Mouse (Mus musculus): ENCODE data around the gene Zfp942. TPM values are rescaled to one million over a fixed set of nuclear protein-coding genes. Genes with fewer than 3 reads are reported as not detected.
"Not testable (repeated sequence)": the region's sequence is repeated elsewhere in the genome, so short reads cannot be mapped to it uniquely, and the experiment has no call there.

Gene Zfp942
- total RNA-seq (2014; rRNA removed) = 11.0 and 12.0 TPM in 2 replicates
- polyA plus RNA-seq (2015; fragmentation: Nextera tagmentation; extraction: Ambion mirVana) = 10.4 and 11.1 TPM in 2 replicates

- Histone ChIP-seq H3K27ac (ENCODE audit: low read depth, low read length) (peak within 1 kb of the TSS; percentile 69; the same call in 1 of the 2 replicates), H3K4me2 (ENCODE audit: low read depth, low read length, poor library complexity, severe bottlenecking) (peak within 1 kb of the TSS; percentile 57), H3K4me3 (ENCODE audit: low read depth, low read length) (peak within 1 kb of the TSS; percentile 67), H3K9ac (replicated peaks; ENCODE audit: low read length, poor library complexity, severe bottlenecking) (peak within 1 kb of the TSS; percentile 65)
- ATAC-seq (ENCODE audit: low FRiP score) (peak; percentile 94), DNase-seq (ENCODE audit: low spot score) (peak; percentile 72)
- H3K27me3 ChIP-seq (ENCODE audit: insufficient read depth, low read length); H3K4me1 ChIP-seq (ENCODE audit: insufficient read depth, low read length); H3K36me3 ChIP-seq (ENCODE audit: insufficient read depth, low read length); H3K9me3 ChIP-seq (ENCODE audit: low read length): not testable (repeated sequence)
- WGBS = under 1% methylated on average over 39 of the region's 55 CpGs
Observed at GRCm38 (mm10) chr17:21962107-21962907, at the start of gene Zfp942, which contains the start of gene Zfp943. TSS of gene Zfp942 (minus strand) at chr17:21962464. TSS of gene Zfp943 (plus strand) at chr17:21962552.

GRCm38 (mm10) chr17:21963302-21963701, 1.0 kb upstream of the Zfp942 start:
- H3K9me3 ChIP-seq (ENCODE audit: low read length) = no peaks in the 10 kb centered on the region
- 42% methylated on average over 4 of the region's 4 CpGs for WGBS
- H3K4me3 ChIP-seq (ENCODE audit: low read depth, low read length) = peak overlapping the region; percentile 67
- no peaks in the 10 kb centered on the region for H3K36me3 ChIP-seq (ENCODE audit: insufficient read depth, low read length)
- H3K9ac ChIP-seq (replicated peaks; ENCODE audit: low read length, poor library complexity, severe bottlenecking) = no peak overlapping the region
- DNase-seq (ENCODE audit: low spot score) = no peak
- no peak overlapping the region for H3K27ac ChIP-seq (ENCODE audit: low read depth, low read length)
- TF ChIP-seq CTCF (IDR thresholded peaks at IDR 0.05) = no peak
- peak overlapping the region; percentile 53 for H3K4me2 ChIP-seq (ENCODE audit: low read depth, low read length, poor library complexity, severe bottlenecking)
- H3K27me3 ChIP-seq (ENCODE audit: insufficient read depth, low read length) = no peaks in the 10 kb centered on the region
- no peak for ATAC-seq (ENCODE audit: low FRiP score)
- H3K4me1 ChIP-seq (ENCODE audit: insufficient read depth, low read length) = no peaks in the 10 kb centered on the region; the same call in 1 of the 2 replicates

GRCm38 (mm10) chr17:21909456-21910052, 52.7 kb downstream of the Zfp942 start, which contains the start of gene Zfp995:
TSS of gene Zfp995 (minus strand) at chr17:21909926.
- Histone ChIP-seq H3K27ac (ENCODE audit: low read depth, low read length) (peak within 1 kb of the TSS; percentile 59; the same call in 1 of the 2 replicates), H3K9ac (replicated peaks; ENCODE audit: low read length, poor library complexity, severe bottlenecking) (peak within 1 kb of the TSS; percentile 70), H3K4me2 (ENCODE audit: low read depth, low read length, poor library complexity, severe bottlenecking) (peak within 1 kb of the TSS; percentile 69), H3K4me3 (ENCODE audit: low read depth, low read length) (peak within 1 kb of the TSS; percentile 67)
- ATAC-seq (ENCODE audit: low FRiP score) (peak; percentile 98), DNase-seq (ENCODE audit: low spot score) (peak; percentile 75)
- not testable (repeated sequence) for H3K36me3 ChIP-seq (ENCODE audit: insufficient read depth, low read length); H3K4me1 ChIP-seq (ENCODE audit: insufficient read depth, low read length); H3K27me3 ChIP-seq (ENCODE audit: insufficient read depth, low read length); H3K9me3 ChIP-seq (ENCODE audit: low read length)
- TF ChIP-seq CTCF (IDR thresholded peaks at IDR 0.05) = peak; percentile 39
- under 1% methylated on average over 24 of the region's 24 CpGs for WGBS

- Histone ChIP-seq H3K27ac (ENCODE audit: low read depth, low read length) (peak overlapping the region; percentile 59; the same call in 1 of the 2 replicates), H3K4me1 (ENCODE audit: insufficient read depth, low read length) (no peaks in the 10 kb centered on the region), H3K4me3 (ENCODE audit: low read depth, low read length) (peak overlapping the region; percentile 67), H3K27me3 (ENCODE audit: insufficient read depth, low read length) (no peaks in the 10 kb centered on the region), H3K36me3 (ENCODE audit: insufficient read depth, low read length) (no peaks in the 10 kb centered on the region), H3K4me2 (ENCODE audit: low read depth, low read length, poor library complexity, severe bottlenecking) (peak overlapping the region; percentile 69), H3K9me3 (ENCODE audit: low read length) (no peaks in the 10 kb centered on the region), H3K9ac (replicated peaks; ENCODE audit: low read length, poor library complexity, severe bottlenecking) (peak overlapping the region; percentile 70)
- 6% methylated on average over 3 of the region's 3 CpGs for WGBS
- DNase-seq (ENCODE audit: low spot score) (no peak), ATAC-seq (ENCODE audit: low FRiP score) (peak; percentile 47)
- TF ChIP-seq CTCF (IDR thresholded peaks at IDR 0.05) = no peak
Observed at GRCm38 (mm10) chr17:21909039-21909438, 53.2 kb downstream of the Zfp942 start.

Other genes starting within 250 kb of the Zfp942 start
- 11.7 and 15.3 TPM in 2 replicates for gene Zfp229, start 231.7 kb downstream of the Zfp942 start, total RNA-seq (2014; rRNA removed)
- 6.3 and 7.5 TPM in 2 replicates for gene Zfp229, start 231.7 kb downstream of the Zfp942 start, polyA plus RNA-seq (2015; fragmentation: Nextera tagmentation; extraction: Ambion mirVana)
- gene Zfp820, start 116.7 kb downstream of the Zfp942 start, total RNA-seq (2014; rRNA removed) = 0.76 and 1.2 TPM in 2 replicates
- 1.0 and 1.1 TPM in 2 replicates for gene Zfp820, start 116.7 kb downstream of the Zfp942 start, polyA plus RNA-seq (2015; fragmentation: Nextera tagmentation; extraction: Ambion mirVana)
- gene Zfp995, start 52.5 kb downstream of the Zfp942 start, total RNA-seq (2014; rRNA removed) = 4.7 and 8.1 TPM in 2 replicates
- 6.5 and 7.7 TPM in 2 replicates for gene Zfp995, start 52.5 kb downstream of the Zfp942 start, polyA plus RNA-seq (2015; fragmentation: Nextera tagmentation; extraction: Ambion mirVana)
- gene Zfp943, start 88 bp upstream of the Zfp942 start, total RNA-seq (2014; rRNA removed) = 14.5 and 19.8 TPM in 2 replicates
- gene Zfp943, start 88 bp upstream of the Zfp942 start, polyA plus RNA-seq (2015; fragmentation: Nextera tagmentation; extraction: Ambion mirVana) = 12.7 TPM in 2 replicates
- gene Zfp947, start 203.7 kb upstream of the Zfp942 start, total RNA-seq (2014; rRNA removed) = 0.82 and 1.9 TPM in 2 replicates
- 1.6 TPM in 2 replicates for gene Zfp947, start 203.7 kb upstream of the Zfp942 start, polyA plus RNA-seq (2015; fragmentation: Nextera tagmentation; extraction: Ambion mirVana)